Mouse (Mus musculus): ENCODE measurements around the gene Rnf10. TPM values are rescaled to one million over a fixed set of nuclear protein-coding genes. Genes with fewer than 3 reads are reported as not detected.

Rnf10 gene
- polyA plus RNA-seq, 2 experiments = 86.7 to 163 TPM

DNA sequence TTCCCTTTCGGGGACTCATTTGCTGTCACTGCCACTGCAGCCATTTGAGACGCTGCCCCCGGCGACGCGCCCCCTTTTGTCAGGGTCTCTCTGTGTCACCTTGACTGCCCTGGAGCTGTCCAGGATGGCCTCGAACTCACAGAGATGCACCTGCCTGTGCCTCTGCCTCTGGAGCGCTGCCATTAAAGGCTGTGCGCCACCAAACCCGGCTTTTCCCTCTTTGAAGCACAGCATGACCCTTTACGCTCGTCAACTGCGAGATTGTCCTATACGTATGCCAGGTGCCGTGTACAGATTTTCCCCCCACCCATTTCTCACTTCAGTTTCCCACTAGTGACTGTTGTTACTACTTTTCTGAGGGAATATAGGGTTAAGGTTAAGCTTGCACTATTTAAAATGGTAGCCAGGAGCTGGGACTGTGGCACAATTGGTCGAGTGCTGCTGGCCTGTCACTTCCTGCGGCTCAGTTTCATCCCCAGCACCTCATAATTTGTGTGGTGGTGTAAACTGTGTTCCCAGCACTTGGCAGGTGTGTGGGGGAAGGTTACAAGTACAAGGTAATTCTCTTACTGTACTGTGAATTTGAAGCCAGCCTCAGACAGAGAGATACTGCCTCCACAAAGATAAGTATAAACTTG, 7.5 kb upstream of the Rnf10 start:
- H3K4me1 ChIP-seq (ENCODE audit: control insufficient read depth, insufficient read depth, low read length) = peaks cover 5% of the 10 kb centered on the region; the same call in 1 of the 2 replicates
- H3K36me3 ChIP-seq (ENCODE audit: control insufficient read depth, insufficient read depth, low read length) = peaks cover 21% of the 10 kb centered on the region
- under 1% methylated on average over 17 of the region's 17 CpGs for WGBS
- H3K4me3 ChIP-seq (replicated peaks; ENCODE audit: low read length) = peak overlapping the region; percentile 92
- no peaks in the 10 kb centered on the region for H3K27me3 ChIP-seq (ENCODE audit: control insufficient read depth, insufficient read depth, low read length)
- no peak overlapping the region for H3K27ac ChIP-seq (replicated peaks; ENCODE audit: low read depth, low read length)
- TF ChIP-seq POLR2A (IDR thresholded peaks at IDR 0.05; ENCODE audit: borderline replicate concordance, extremely low read depth, insufficient read depth, insufficient read length) = no peak
- DNase-seq (ENCODE audit: low spot score) (no peak), ATAC-seq (ENCODE audit: low FRiP score, low read depth) (no peak)
- peak overlapping the region; percentile 84 for H3K4me2 ChIP-seq (replicated peaks; ENCODE audit: low read depth, low read length, severe bottlenecking)
- no peaks in the 10 kb centered on the region for H3K9me3 ChIP-seq (ENCODE audit: control insufficient read depth, low read length)
- H3K9ac ChIP-seq (ENCODE audit: low read depth, low read length, severe bottlenecking) = peak overlapping the region; percentile 75

- H3K9me3 ChIP-seq (ENCODE audit: control insufficient read depth, low read length) = no peaks in the 10 kb centered on the region
- peak; percentile 70; the same call in 1 of the 2 replicates for TF ChIP-seq POLR2A (IDR thresholded peaks at IDR 0.05; ENCODE audit: borderline replicate concordance, extremely low read depth, insufficient read depth, insufficient read length)
- H3K27ac ChIP-seq (replicated peaks; ENCODE audit: low read depth, low read length) = no peak within 1 kb of the TSS
- no peaks in the 10 kb centered on the region for H3K27me3 ChIP-seq (ENCODE audit: control insufficient read depth, insufficient read depth, low read length)
- H3K4me1 ChIP-seq (ENCODE audit: control insufficient read depth, insufficient read depth, low read length) = peaks cover 5% of the 10 kb centered on the region; the same call in 1 of the 2 replicates
- H3K4me3 ChIP-seq (replicated peaks; ENCODE audit: low read length) = peak within 1 kb of the TSS; percentile 92
- DNase-seq (ENCODE audit: low spot score) (peak; percentile 82), ATAC-seq (ENCODE audit: low FRiP score, low read depth) (peak; percentile 83; the same call in 1 of the 2 replicates)
- H3K9ac ChIP-seq (ENCODE audit: low read depth, low read length, severe bottlenecking) = peak within 1 kb of the TSS; percentile 75
- 5% methylated on average over 33 of the region's 45 CpGs for WGBS
- H3K36me3 ChIP-seq (ENCODE audit: control insufficient read depth, insufficient read depth, low read length) = peaks cover 14% of the 10 kb centered on the region
- H3K4me2 ChIP-seq (replicated peaks; ENCODE audit: low read depth, low read length, severe bottlenecking) = peak within 1 kb of the TSS; percentile 84
These were observed 6.7 kb upstream of the Rnf10 start, which contains the start of gene Coq5 for GRCm38 (mm10) chr5:115279226-115280049. Gene Coq5 (plus strand): TSS chr5:115279666.

GRCm38 (mm10) chr5:115278785-115279184, 6.1 kb upstream of the Rnf10 start:
- H3K4me2 ChIP-seq (replicated peaks; ENCODE audit: low read depth, low read length, severe bottlenecking) = no peak overlapping the region
- H3K9me3 ChIP-seq (ENCODE audit: control insufficient read depth, low read length) = no peaks in the 10 kb centered on the region
- no peak for DNase-seq (ENCODE audit: low spot score)
- H3K4me1 ChIP-seq (ENCODE audit: control insufficient read depth, insufficient read depth, low read length) = peaks cover 5% of the 10 kb centered on the region; the same call in 1 of the 2 replicates
- no peak overlapping the region for H3K4me3 ChIP-seq (replicated peaks; ENCODE audit: low read length)
- TF ChIP-seq POLR2A (IDR thresholded peaks at IDR 0.05; ENCODE audit: borderline replicate concordance, extremely low read depth, insufficient read depth, insufficient read length) = no peak
- H3K27me3 ChIP-seq (ENCODE audit: control insufficient read depth, insufficient read depth, low read length) = no peaks in the 10 kb centered on the region
- H3K9ac ChIP-seq (ENCODE audit: low read depth, low read length, severe bottlenecking) = no peak overlapping the region
- no peak overlapping the region for H3K27ac ChIP-seq (replicated peaks; ENCODE audit: low read depth, low read length)
- no peak for ATAC-seq (ENCODE audit: low FRiP score, low read depth)
- WGBS = 61% methylated on average over 2 of the region's 2 CpGs
- peaks cover 8% of the 10 kb centered on the region for H3K36me3 ChIP-seq (ENCODE audit: control insufficient read depth, insufficient read depth, low read length)

DNA sequence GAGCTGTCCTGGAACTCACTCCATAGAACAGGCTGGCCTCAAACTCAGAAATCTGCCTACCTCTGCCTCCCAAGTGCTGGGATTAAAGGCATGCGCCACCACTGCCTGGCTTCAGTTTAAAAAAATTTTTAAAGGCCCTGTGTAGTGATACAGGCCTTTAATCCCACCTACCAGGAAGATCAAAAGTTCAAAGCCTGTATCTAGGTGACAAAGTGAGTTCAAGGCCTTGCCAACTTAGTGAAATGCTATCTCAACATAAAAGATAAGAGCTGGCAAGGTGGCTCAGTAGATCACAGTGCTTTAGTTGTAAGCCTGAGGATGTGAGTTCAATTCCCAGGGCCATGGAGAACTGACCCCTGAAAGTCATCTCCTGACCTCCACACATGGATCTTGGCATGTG, 5.4 kb upstream of the Rnf10 start:
- H3K4me2 ChIP-seq (replicated peaks; ENCODE audit: low read depth, low read length, severe bottlenecking) = no peak overlapping the region
- ATAC-seq (ENCODE audit: low FRiP score, low read depth) = no peak
- 89% methylated on average over 1 of the region's 1 CpGs for WGBS

GRCm38 (mm10) chr5:115275998-115276397, 3.3 kb upstream of the Rnf10 start:
- Histone ChIP-seq H3K9me3 (ENCODE audit: control insufficient read depth, low read length) (no peaks in the 10 kb centered on the region), H3K36me3 (ENCODE audit: control insufficient read depth, insufficient read depth, low read length) (no peaks in the 10 kb centered on the region), H3K4me1 (ENCODE audit: control insufficient read depth, insufficient read depth, low read length) (peaks cover 14% of the 10 kb centered on the region), H3K27ac (replicated peaks; ENCODE audit: low read depth, low read length) (no peak overlapping the region), H3K9ac (ENCODE audit: low read depth, low read length, severe bottlenecking) (no peak overlapping the region), H3K4me2 (replicated peaks; ENCODE audit: low read depth, low read length, severe bottlenecking) (no peak overlapping the region), H3K27me3 (ENCODE audit: control insufficient read depth, insufficient read depth, low read length) (no peaks in the 10 kb centered on the region), H3K4me3 (replicated peaks; ENCODE audit: low read length) (no peak overlapping the region)
- DNase-seq (ENCODE audit: low spot score) (no peak), ATAC-seq (ENCODE audit: low FRiP score, low read depth) (no peak)
- 32% methylated on average over 14 of the region's 14 CpGs for WGBS
- TF ChIP-seq POLR2A (IDR thresholded peaks at IDR 0.05; ENCODE audit: borderline replicate concordance, extremely low read depth, insufficient read depth, insufficient read length) = no peak

More for the DNA sequence above, 5.4 kb upstream of the Rnf10 start:
- no peak for DNase-seq (ENCODE audit: low spot score)
- no peak overlapping the region for H3K4me3 ChIP-seq (replicated peaks; ENCODE audit: low read length)
- peaks cover 10% of the 10 kb centered on the region; the same call in 1 of the 2 replicates for H3K4me1 ChIP-seq (ENCODE audit: control insufficient read depth, insufficient read depth, low read length)
- no peaks in the 10 kb centered on the region for H3K9me3 ChIP-seq (ENCODE audit: control insufficient read depth, low read length)
- TF ChIP-seq POLR2A (IDR thresholded peaks at IDR 0.05; ENCODE audit: borderline replicate concordance, extremely low read depth, insufficient read depth, insufficient read length) = no peak
- H3K27me3 ChIP-seq (ENCODE audit: control insufficient read depth, insufficient read depth, low read length) = no peaks in the 10 kb centered on the region
- H3K9ac ChIP-seq (ENCODE audit: low read depth, low read length, severe bottlenecking) = no peak overlapping the region
- H3K27ac ChIP-seq (replicated peaks; ENCODE audit: low read depth, low read length) = no peak overlapping the region
- 0 out of 2 replicates have a peak, but pooled peaks cover under 1% of the 10 kb centered on the region for H3K36me3 ChIP-seq (ENCODE audit: control insufficient read depth, insufficient read depth, low read length)
